Mouse (Mus musculus) liver, adult 2 months (tissue): Measurements from ENCODE around the gene Atp11b.

ENCODE experiments used
- CTCF ChIP-seq: fragments of 200-500 bp; IDR thresholded peaks from 2 replicates; pipeline ENCODE4 v1.5.1; 2011; ENCODE audit warnings: low read depth, low read length, control low read depth
- POLR2A ChIP-seq: fragments of 200-500 bp; IDR thresholded peaks from 2 replicates; pipeline ENCODE4 v1.6.1; 2011; ENCODE audit warnings: low read length, control low read depth; ENCODE audit not compliant: insufficient read depth; ENCODE audit errors: extremely low read depth

DNA sequence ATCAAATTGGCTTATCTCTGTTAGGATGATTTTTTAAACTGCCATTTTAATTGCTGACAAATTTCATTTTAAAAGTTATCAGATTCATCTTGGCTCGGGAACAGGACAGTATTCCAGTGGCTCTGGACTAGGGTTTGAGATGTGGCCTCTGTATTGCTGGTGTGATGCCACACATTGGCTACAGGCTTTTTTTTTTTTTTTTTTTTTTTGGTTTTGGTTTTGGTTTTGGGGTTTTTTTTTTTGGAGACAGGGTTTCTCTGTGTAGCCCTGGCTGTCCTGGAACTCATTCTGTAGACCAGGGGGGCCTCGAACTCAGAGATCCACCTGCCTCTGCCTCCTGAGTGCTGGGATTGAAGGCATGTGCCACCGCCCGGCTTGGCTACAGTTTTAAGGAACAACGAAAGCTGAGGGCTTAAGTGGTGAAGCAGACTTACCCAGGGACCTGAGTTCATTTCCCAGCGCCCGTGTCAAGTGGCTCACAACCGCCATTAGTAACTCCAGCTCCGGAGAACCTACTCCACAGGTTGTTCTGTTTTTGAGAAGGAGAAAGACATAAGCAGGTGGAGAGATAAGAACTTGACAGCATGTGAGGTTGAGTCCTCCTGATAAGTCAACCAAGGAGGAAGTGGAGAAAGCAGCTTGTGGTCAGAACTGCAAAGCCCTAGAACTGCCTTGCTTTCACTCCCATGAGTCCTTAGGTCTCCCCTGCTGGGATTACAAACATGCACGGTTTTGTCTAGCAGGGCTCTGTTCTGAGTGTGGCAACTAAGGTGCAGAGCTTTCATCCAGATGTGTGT is 21.7 kb upstream of the Atp11b start:
- no peak for TF ChIP-seq CTCF
- no peak for TF ChIP-seq POLR2A
